Mouse (Mus musculus): ENCODE measurements around the gene Fgf8.

DNA sequence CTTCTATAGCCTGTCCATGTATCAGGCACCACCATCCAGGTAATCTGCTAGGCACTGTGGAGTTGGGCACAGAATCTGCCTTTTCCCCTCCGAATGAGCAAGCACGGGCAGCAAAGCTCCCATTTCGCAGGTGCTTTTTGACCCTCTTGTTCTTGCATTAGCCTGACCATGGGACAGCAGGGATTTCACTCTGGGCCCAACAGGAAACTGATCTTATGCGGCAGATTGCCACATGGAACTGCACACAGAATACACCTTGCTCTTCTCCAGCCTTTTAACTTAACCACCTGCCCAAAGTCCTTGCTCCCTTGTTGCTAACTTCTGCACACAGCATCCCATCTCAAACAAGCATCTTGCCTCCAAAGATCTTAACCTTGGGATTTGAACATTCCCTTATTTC lies 55.7 kb downstream of the Fgf8 start:
- TF ChIP-seq POLR2A (IDR thresholded peaks at IDR 0.05; ENCODE audit: low read depth, low read length) (no peak), CTCF (conservative IDR thresholded peaks at IDR 0.05; ENCODE audit: insufficient read depth, insufficient read length, low read depth, low read length) (no peak)

Measured in kidney, adult 2 months (tissue).